Mouse (Mus musculus): ENCODE data around the gene Zfp600. TPM values are rescaled to one million over a fixed set of nuclear protein-coding genes. Genes with fewer than 3 reads are reported as not detected.

The Zfp600 gene
- polyA plus RNA-seq, 1 experiment from 2014 or later = not detected

Other genes starting within 250 kb of the Zfp600 start
- 0.08 and 0.09 TPM in 2 replicates for gene Zfp987, start 59.5 kb upstream of the Zfp600 start, polyA plus RNA-seq (2016; fragmentation: Nextera tagmentation; extraction: Ambion mirVana)